Mouse (Mus musculus): Measurements from ENCODE around the gene Olfr868. TPM values are rescaled to one million over a fixed set of nuclear protein-coding genes. Genes with fewer than 3 reads are reported as not detected.

Gene Olfr868
- not detected in 2 replicates for polyA plus RNA-seq (2016; fragmentation: Nextera tagmentation; extraction: Ambion mirVana)

DNA sequence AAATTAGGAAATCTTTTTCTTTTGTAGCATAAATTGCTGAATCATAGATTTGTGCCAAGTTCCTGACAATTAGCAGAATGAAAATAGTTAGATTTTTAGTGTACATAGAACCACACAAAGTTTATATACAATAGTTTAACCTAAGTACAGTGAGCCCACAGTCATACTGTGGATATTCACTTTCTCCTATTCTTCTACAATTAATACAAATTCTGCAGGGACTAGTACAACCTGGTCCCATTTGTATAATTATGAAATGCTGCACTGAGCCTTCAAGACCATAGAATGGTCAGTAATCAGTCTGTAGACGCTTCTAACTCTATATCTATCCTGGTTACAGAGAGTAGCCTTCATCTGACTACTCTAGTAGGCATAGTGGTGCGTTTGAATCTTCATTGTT lies at the start of gene Olfr868:
Gene Olfr868, plus strand, starts transcription at position 301 of the 400 bp plus-strand sequence.
- WGBS, result 40% methylated on average over 2 of the region's 2 CpGs
- Histone ChIP-seq H3K9ac (no peak within 1 kb of the TSS), H3K9me3 (replicated peaks) (peaks cover 5% of the 10 kb centered on the region; the same call in 1 of the 2 replicates), H3K4me2 (replicated peaks) (no peak within 1 kb of the TSS), H3K27ac (no peak within 1 kb of the TSS), H3K4me3 (no peak within 1 kb of the TSS), H3K36me3 (no peaks in the 10 kb centered on the region), H3K4me1 (no peaks in the 10 kb centered on the region), H3K27me3 (no peaks in the 10 kb centered on the region)
- ATAC-seq (ENCODE audit: low FRiP score), result no peak

DNA sequence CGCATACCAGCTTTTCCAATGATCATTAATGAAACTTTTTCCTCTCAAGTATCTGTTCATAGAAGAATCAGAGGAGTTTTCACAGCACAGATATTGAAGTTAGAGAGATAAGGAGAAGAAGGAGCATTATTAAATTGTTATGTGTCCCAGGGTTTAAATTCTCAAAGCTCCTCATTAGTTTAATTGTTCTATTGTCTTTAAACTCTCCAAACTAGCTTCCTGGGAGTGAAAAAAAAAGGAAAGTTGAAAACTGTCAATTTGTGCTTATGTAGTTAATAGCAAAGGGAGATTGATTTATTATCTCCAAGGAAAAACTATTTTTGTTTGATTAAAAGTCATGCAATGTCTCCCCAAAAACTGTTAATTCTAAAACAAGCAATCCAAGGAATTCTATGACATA lies 41.0 kb upstream of the Olfr868 start, which contains the start of gene Olfr867:
Gene Olfr867, minus strand, starts transcription at position 101 of the 400 bp plus-strand sequence.
- 78% methylated on average over 1 of the region's 1 CpGs for WGBS

DNA sequence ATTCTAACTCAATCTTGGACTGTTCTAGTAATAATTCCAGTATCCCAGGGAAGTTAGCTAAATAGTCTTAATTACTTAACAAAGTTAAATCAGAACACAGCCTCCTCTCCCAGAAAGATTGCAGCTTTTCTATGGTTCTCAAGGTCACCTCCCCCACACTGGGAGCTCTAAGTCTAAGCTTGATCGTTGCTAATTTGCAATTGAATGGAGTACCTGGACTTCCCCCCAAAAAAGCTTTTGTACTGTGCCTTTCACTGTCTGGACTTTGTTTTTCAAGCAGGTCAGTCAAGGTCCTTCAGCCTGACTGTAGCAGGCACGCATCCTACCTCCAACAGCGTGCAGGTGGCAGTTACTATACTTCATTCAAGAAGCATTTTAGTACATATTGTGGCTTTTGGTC lies 28.2 kb upstream of the Olfr868 start:
- no peak overlapping the region for H3K27ac ChIP-seq
- H3K9me3 ChIP-seq (replicated peaks), result peaks cover 41% of the 10 kb centered on the region
- H3K27me3 ChIP-seq, result no peaks in the 10 kb centered on the region
- ATAC-seq (ENCODE audit: low FRiP score), result no peak
- whole genome bisulfite sequencing, result 79% methylated on average over 3 of the region's 3 CpGs
- H3K36me3 ChIP-seq, result no peaks in the 10 kb centered on the region
- no peak overlapping the region for H3K9ac ChIP-seq
- no peak overlapping the region for H3K4me2 ChIP-seq (replicated peaks)
- H3K4me3 ChIP-seq, result no peak overlapping the region
- H3K4me1 ChIP-seq, result no peaks in the 10 kb centered on the region

More for the DNA sequence above, 41.0 kb upstream of the Olfr868 start, which contains the start of gene Olfr867:
- no peak for ATAC-seq (ENCODE audit: low FRiP score)
- 0 out of 2 replicates have a peak, but pooled peaks cover 4% of the 10 kb centered on the region for H3K9me3 ChIP-seq (replicated peaks)
- H3K4me2 ChIP-seq (replicated peaks), result no peak within 1 kb of the TSS
- no peak within 1 kb of the TSS for H3K9ac ChIP-seq
- H3K4me1 ChIP-seq, result no peaks in the 10 kb centered on the region
- H3K36me3 ChIP-seq, result no peaks in the 10 kb centered on the region
- no peaks in the 10 kb centered on the region for H3K27me3 ChIP-seq
- no peak within 1 kb of the TSS for H3K27ac ChIP-seq
- H3K4me3 ChIP-seq, result no peak within 1 kb of the TSS

DNA sequence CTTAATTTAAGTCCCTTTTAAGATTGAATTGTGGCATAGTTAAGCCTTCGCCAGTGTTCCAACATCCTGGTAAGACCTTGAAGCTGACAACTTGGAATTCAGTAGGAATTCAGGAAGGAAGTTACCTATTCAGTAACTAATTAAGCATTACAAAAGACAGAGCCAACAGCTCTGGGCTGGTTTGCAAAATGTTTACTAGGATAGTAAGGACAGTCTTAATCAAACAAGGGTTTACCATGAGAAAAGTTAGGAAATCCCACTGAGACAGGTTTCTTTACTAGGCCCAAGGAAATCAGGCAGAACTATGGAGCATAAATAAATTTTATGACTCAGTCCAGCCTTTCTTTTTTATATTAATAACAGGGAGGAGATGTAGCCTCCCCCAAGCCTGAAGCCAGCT lies 27.1 kb upstream of the Olfr868 start:
- Histone ChIP-seq H3K4me1 (no peaks in the 10 kb centered on the region), H3K4me2 (replicated peaks) (no peak overlapping the region), H3K9ac (no peak overlapping the region), H3K9me3 (replicated peaks) (peaks cover 48% of the 10 kb centered on the region), H3K27ac (no peak overlapping the region), H3K27me3 (no peaks in the 10 kb centered on the region), H3K4me3 (no peak overlapping the region), H3K36me3 (no peaks in the 10 kb centered on the region)
- 95% methylated on average over 1 of the region's 1 CpGs for WGBS
- ATAC-seq (ENCODE audit: low FRiP score), result no peak

DNA sequence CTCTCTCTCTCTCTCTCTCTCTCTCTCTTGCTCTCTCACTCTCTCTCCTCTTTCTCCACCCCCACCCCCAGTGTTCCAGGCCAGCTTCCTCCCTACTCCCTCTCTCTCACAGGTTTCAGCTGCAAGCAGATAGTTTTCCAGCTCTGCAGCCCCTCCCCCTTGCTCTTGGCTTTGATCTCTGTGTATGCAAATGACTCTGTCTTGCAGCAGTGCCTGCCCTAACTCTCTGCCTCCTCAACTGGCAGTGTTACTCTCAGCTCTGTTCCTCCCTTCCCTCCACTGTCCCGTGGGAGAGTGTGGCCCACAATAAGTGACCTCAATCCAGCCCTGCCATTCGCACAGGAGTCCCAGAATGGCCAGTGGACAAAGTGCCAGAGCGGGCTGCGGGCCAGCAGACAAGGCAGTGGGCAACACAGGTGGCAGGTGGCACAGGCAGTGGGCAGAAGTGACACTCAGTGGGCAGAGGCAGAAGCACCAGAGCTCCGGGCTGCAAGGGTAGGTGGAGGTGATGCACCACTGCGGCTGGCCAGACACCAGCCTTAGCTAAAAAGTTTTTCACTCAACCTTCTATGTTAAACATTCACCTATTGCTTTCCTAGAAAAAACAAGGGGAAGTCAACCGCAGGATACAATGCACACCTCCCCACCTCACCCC lies 24.8 kb upstream of the Olfr868 start:
- Histone ChIP-seq H3K27me3 (no peaks in the 10 kb centered on the region), H3K4me2 (replicated peaks) (no peak overlapping the region), H3K27ac (no peak overlapping the region), H3K9ac (no peak overlapping the region), H3K4me1 (no peaks in the 10 kb centered on the region), H3K4me3 (no peak overlapping the region), H3K36me3 (no peaks in the 10 kb centered on the region), H3K9me3 (replicated peaks) (peaks cover 61% of the 10 kb centered on the region)
- ATAC-seq (ENCODE audit: low FRiP score), result no peak
- 59% methylated on average over 7 of the region's 7 CpGs for WGBS

DNA sequence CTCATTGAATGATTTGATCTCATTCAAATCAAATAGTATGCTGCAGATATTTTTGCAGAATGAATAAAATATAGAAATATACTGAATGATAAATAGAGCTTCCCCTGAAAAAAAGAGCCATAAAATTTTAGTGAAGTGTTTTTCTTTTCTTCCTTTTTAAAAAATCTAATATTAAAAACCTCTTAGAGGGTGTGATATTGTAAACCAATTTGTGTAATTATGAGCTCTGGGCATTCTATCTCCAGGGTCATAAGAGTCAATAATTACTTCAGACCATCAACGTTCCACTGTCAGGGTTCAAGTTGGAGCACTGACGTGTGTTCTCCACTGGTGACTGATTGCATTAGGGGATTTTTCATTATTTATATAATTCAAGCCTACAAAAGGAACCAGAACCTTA lies 30.3 kb downstream of the Olfr868 start, which contains the start of gene Olfr869:
Gene Olfr869, plus strand, starts transcription at position 301 of the 400 bp plus-strand sequence.
- Histone ChIP-seq H3K4me1 (no peaks in the 10 kb centered on the region), H3K27me3 (no peaks in the 10 kb centered on the region), H3K9me3 (replicated peaks) (0 out of 2 replicates have a peak, but pooled peaks cover 3% of the 10 kb centered on the region), H3K4me2 (replicated peaks) (no peak within 1 kb of the TSS), H3K4me3 (no peak within 1 kb of the TSS), H3K9ac (no peak within 1 kb of the TSS), H3K27ac (no peak within 1 kb of the TSS), H3K36me3 (no peaks in the 10 kb centered on the region)
- 78% methylated on average over 2 of the region's 2 CpGs for WGBS
- ATAC-seq (ENCODE audit: low FRiP score), result no peak

DNA sequence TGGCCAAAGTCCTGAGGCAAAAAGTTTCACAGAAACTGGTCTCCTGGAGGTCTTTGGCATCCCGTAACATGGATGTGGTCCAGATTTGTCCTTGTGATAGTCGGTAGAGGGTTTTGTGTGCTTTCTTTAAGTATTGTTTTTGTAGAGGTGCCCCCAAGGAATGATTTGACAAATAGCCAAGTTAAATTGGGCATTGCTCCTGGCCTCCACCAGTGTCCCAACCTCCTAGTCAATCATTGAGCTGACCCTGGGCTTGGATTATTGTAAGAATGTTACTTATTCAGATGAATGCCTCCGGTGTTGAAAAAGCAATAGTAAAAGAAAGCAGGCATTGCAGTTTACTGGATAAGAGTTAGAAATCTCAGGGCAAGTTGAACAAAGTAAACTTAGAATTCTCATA lies 51.3 kb downstream of the Olfr868 start:
- H3K4me1 ChIP-seq, result no peaks in the 10 kb centered on the region
- no peaks in the 10 kb centered on the region for H3K36me3 ChIP-seq
- H3K4me3 ChIP-seq, result no peak overlapping the region
- 90% methylated on average over 3 of the region's 3 CpGs for WGBS
- no peak overlapping the region for H3K27ac ChIP-seq
- ATAC-seq (ENCODE audit: low FRiP score), result no peak
- peaks cover 27% of the 10 kb centered on the region for H3K9me3 ChIP-seq (replicated peaks)
- no peaks in the 10 kb centered on the region for H3K27me3 ChIP-seq
- H3K4me2 ChIP-seq (replicated peaks), result no peak overlapping the region
- no peak overlapping the region for H3K9ac ChIP-seq

Other genes starting within 250 kb of the Olfr868 start
- not detected in 2 replicates for gene Olfr860, start 248.9 kb upstream of the Olfr868 start, polyA plus RNA-seq (2016; fragmentation: Nextera tagmentation; extraction: Ambion mirVana)
- gene Olfr862, start 210.6 kb upstream of the Olfr868 start, polyA plus RNA-seq (2016; fragmentation: Nextera tagmentation; extraction: Ambion mirVana), result not detected in 2 replicates
- gene Olfr77, start 181.8 kb upstream of the Olfr868 start, polyA plus RNA-seq (2016; fragmentation: Nextera tagmentation; extraction: Ambion mirVana), result 0.21 and 0.23 TPM in 2 replicates
- not detected in 2 replicates for gene Olfr866, start 70.6 kb upstream of the Olfr868 start, polyA plus RNA-seq (2016; fragmentation: Nextera tagmentation; extraction: Ambion mirVana)
- not detected in 2 replicates for gene Olfr867, start 41.1 kb upstream of the Olfr868 start, polyA plus RNA-seq (2016; fragmentation: Nextera tagmentation; extraction: Ambion mirVana)
- gene Olfr869, start 30.4 kb downstream of the Olfr868 start, polyA plus RNA-seq (2016; fragmentation: Nextera tagmentation; extraction: Ambion mirVana), result not detected in 2 replicates
- gene Olfr870, start 75.4 kb downstream of the Olfr868 start, polyA plus RNA-seq (2016; fragmentation: Nextera tagmentation; extraction: Ambion mirVana), result not detected in 2 replicates
- gene Olfr871, start 113.6 kb downstream of the Olfr868 start, polyA plus RNA-seq (2016; fragmentation: Nextera tagmentation; extraction: Ambion mirVana), result not detected in 2 replicates
- gene Olfr872, start 138.5 kb downstream of the Olfr868 start, polyA plus RNA-seq (2016; fragmentation: Nextera tagmentation; extraction: Ambion mirVana), result not detected in 2 replicates
- not detected in 2 replicates for gene Olfr39, start 183.7 kb downstream of the Olfr868 start, polyA plus RNA-seq (2016; fragmentation: Nextera tagmentation; extraction: Ambion mirVana)
- not detected in 2 replicates for gene Olfr873, start 199.9 kb downstream of the Olfr868 start, polyA plus RNA-seq (2016; fragmentation: Nextera tagmentation; extraction: Ambion mirVana)
- not detected in 2 replicates for gene Olfr18, start 237.5 kb downstream of the Olfr868 start, polyA plus RNA-seq (2016; fragmentation: Nextera tagmentation; extraction: Ambion mirVana)

All from hindbrain, embryonic 12.5 days (tissue).